Mouse (Mus musculus) brain, embryonic 18.5 days (tissue): ENCODE data around the gene Sp6.

Source experiments
- DNase-seq: peaks from one replicate; pipeline ENCODE4 v3.0.0-alpha.2; 2012; ENCODE audit warnings: low read depth, low spot score

The Sp6 gene

GRCm38 (mm10) chr11:97013121-97013670 lies at the start of gene Sp6:
Sp6 (plus strand) TSS chr11:97013394.
- no peak for DNase-seq

GRCm38 (mm10) chr11:96963580-96963979 lies 49.6 kb upstream of the Sp6 start:
- DNase-seq = no peak

DNA sequence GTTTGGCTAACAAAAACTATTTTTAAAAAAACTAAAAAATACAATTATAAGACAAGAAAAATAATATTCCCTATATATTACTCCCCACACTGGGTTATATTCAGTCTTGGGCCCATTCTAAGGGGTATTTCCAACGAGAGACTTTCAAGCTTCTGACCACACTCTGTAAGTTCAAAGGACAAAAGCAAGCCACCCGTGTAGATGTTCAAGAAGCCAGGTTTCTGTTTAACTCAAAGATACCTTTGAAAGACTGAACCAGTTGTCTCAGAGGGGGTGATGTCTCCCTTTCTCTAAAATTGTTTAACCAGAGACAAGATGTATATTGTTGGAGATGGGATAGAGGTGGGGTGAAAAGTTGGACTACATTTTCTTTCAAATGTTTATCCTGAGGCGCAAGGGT lies 47.0 kb upstream of the Sp6 start:
- no peak for DNase-seq

GRCm38 (mm10) chr11:96966914-96967543 lies 46.2 kb upstream of the Sp6 start:
- DNase-seq = no peak

DNA sequence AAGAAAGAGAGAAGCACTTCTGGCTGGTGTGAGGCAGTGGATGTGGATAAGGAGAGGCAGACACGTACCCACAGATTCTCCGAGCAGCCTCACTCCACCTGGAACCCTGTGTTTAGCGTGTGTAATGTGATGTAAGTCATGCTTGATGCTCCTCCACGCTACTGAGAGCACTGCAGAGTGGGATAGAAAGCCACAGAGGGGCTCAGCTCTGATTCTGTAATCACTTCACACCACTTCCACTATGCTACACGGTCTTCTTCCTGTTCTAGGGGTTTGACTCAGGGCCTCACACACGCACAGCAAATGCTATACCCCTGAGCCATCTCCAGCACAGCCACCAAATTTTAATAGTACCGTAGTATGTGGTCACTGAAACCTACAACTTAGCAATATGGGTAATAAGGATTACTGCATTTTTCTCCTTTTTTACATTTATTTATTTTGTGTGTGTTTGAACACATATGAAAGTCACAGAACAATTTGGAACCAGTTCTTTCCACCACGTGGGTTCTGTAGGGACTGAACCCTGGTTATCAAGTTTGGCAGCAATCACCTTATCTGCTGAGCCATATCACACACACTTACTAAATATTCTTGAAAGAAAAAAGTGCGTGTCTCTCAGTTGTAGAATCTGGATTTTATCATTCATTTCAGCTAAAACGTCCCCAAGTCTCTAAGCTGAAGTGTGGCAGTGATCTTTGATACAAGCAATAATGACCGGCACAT lies 45.5 kb upstream of the Sp6 start:
- DNase-seq = no peak

DNA sequence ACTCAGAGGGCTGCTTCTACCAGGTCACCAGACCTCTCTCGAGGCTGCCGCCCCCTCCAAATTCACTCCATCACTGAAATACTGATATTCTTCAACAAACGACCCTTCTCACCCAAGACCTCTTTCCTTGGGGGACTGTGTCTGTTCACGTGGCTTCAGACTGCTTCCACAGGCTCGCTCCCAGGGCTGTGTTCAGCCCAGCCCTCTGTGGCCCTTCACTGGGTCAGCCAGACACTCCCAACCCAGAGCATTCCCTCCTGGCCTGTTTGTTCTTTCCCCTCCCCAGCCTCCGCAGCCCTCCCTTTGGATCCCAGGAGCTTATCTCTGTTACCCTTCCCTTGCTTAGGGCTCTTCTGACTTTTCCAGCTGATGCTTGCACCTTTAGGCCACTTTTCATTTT lies 44.7 kb upstream of the Sp6 start:
- no peak for DNase-seq

- DNase-seq = no peak
These were observed 43.9 kb upstream of the Sp6 start for GRCm38 (mm10) chr11:96969280-96969722.

GRCm38 (mm10) chr11:96969746-96970145 lies 43.4 kb upstream of the Sp6 start:
- no peak for DNase-seq

DNA sequence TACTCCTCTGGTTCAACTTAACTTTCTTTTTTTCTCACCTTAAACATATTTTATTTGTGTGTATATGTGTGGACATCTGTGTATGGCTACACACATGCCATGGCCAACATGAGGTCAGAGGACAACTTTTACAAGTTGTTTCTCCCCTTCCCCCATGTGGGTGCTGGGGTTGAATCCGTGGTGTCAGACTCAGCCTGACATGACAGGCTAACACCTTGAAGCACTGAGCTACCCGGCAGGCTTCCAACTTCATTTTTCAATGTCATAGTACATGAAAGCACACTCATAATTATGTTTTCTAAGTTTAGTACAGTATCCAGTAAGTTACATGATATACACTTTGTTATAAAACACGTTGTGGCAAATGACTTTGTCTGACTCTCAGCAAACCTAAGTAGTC lies 42.9 kb upstream of the Sp6 start:
- DNase-seq = no peak

DNA sequence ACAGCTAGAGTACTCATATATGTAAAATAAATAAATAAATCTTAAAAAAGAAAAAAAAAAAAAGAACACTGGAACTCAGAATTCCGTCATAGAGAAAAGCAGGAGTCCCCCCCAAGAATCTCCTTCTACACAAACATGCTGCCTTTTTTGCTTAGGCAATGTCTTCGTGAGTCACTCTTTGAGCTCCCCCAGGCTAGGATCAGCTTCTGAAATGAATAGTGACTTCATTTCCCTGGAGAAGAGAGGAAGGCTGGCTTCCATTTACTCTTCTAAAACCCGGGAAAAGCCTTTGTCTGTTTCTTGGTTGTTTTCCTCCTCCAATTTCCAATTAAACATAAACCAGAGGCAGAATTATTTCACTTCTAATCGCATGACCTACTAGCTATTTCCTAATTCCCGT lies 40.3 kb upstream of the Sp6 start:
- no peak for DNase-seq

DNA sequence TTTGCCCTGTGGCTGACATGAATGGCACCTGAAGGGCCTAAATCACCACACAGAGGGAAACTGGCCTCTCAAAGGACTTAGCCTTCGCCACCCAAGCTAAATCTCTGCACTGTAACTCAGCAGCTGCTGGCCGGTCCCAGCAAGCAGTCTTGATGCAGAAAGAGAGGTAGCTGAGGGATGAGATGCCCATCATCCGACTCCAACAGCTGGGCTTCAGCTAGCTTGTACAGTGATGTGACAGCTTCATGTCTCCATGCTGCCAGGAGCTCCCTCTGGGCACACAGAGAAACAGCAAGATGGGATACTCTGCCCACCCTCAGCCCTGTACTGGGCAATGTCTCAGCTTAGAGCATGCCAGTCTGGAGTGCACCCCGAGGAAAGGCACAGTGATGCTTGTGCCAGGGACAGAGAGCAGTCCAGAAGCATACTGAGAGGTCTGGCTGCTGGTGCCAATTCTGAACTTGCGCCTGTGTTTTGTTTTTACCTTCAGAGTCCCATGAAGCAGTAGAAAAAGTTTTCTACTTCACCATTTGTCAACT lies 39.7 kb upstream of the Sp6 start:
- no peak for DNase-seq

DNA sequence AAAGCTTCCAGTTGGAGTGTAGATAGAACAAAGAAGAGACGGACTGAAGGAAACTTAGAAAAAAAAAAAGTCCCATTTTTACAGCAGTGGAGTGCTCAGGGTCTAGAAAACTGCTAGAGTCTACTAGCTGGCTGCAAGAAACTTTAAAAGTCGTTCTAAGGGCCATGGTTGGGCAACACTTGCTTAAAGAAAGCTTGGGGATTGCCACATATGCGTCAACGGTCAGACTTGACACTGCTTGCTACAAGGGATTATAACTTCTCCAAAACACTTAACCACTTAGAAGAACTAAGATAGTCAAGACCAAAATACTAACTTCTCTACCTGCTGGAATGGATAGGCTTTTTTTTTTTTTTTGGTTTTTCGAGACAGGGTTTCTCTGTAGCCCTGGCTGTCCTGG lies 38.4 kb upstream of the Sp6 start:
- no peak for DNase-seq

GRCm38 (mm10) chr11:96975511-96976378 lies 37.4 kb upstream of the Sp6 start:
- no peak for DNase-seq

- no peak for DNase-seq
These were observed 36.9 kb upstream of the Sp6 start for GRCm38 (mm10) chr11:96976379-96976687.

DNA sequence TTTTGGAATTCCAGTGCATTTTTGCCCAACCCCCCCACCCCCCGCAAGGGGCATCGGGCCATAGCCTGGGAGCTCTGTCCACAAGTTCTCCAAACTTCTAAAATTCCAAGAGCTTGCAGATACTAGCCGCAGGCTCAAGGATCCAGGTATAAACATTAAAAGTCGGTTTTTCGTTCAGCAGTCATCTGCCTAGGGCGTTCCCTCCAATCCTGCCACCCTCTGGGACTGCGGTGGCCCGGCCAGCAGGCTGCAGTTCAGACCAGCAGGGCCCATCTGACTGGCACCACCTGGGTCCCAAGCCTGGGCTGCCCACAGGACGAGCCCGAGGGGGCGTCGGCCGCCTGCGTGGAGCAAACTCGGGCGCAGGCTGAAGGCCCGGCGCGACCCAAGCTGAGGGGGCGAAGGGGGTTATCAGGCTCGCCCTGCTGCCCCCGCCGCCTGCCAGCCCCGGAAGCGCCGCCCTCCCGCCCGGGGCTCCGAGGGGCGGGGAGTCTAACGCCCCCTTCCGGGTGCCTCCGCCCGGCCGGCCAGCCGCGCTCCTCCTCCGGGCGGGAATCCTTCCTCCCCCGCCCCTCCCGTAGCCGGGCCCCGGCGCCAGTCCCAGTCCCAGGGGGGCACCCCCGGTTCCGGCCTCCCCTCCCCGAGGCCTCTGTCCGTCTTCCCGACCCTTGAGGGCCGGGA lies 36.1 kb upstream of the Sp6 start:
- peak; percentile 76 for DNase-seq

- peak; percentile 100 for DNase-seq
These were observed 35.4 kb upstream of the Sp6 start for GRCm38 (mm10) chr11:96977606-96978400.

DNA sequence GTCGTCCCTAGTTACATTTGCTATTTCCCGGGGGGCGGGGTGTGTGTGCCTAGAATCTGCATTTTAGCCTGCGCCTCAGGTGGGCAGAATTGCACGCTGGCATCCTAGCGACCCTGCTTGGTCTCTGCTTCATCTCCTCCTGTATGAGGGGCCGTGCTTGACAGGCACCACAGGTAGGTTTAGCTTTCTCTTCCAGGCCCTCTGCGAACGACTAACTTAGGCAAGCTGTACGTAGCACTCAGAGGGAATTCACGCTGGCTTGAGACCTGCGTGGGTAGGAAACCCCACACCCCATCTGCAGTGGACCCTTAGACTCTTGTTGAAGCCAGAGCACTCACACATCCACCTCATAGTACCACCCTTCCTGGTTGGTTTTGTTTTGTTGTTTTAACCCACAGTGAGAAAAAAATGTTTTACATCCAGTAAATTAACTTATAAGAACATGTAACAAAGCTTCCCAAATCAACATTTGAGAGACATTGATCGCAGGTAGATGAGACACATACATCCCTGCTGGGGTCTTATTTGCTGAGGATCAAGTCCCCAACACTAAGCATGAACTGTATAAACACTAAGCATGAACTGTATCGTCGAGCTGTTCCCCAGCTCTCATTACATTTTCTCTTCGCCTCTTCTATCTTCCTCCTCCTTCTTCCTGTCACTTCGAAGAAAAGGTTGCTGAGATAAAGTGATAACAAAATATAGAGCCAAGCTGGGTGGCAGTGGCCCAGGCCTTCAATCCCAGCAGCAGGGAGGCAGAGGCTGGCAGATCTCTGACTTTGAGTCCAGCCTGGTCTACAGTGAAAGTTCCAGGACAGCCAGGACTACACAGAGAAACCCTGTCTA lies 34.6 kb upstream of the Sp6 start:
- no peak for DNase-seq

DNA sequence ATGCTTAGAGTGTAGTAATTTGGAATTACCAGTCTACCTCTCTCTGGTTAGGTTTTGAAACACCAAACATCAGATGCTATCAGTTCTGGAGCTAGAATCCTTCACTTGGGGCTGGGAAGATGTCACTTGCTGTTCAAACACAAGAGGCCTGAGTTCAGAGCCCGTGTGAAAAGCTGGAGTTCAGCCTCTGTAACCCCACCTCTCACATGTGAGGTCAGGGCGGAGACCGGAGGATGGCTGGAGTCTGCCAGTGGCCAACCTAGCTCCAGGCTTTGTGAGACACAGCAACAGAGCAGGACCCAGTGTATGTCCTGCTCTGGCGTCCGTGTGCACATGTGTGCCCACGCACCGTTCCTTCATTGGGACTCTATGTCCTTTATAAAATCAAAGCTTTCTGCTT lies 33.9 kb upstream of the Sp6 start:
- no peak for DNase-seq

DNA sequence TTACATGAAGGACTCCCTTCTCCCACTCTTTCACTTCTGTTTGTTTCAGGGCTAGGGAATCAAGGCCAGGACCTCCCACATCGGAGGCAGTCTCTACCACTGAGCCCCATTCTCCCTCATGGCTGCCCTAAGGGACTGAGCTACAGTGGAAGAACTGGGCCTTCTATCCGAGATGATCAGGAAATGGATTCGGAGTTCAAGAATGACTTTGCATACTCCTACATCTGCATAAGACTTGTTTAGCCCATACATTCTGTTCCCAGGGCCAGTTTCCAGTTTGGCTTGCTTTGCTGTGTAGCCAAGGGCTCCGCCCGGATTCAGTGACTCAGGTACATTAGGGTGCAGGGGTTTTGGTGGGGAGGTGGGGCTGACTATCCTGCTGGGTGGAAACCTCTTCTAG lies 33.2 kb upstream of the Sp6 start:
- DNase-seq = no peak

DNA sequence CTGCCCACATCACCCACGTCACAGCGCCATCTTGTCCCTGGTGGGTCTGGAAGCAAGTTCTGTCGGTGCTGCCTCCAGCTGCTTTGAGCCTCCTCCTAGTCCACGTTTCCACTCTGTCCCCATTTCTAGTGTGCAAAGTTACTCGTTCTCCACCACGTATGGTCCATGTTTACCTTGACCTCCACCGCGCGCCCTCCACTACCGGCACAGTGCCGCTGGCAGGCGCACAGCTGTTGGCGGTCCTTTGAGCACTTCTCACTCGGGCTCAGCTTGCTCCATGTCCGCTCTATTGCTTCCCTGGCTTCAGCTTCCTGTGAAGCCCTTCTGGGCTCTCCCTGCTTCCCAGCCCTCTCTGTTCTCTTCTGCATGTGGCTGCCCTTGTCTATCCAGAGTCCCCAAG lies 31.7 kb upstream of the Sp6 start:
- no peak for DNase-seq
